Mouse (Mus musculus) embryonic facial prominence, embryonic 11.5 days (tissue): ENCODE data around the gene Maml3. TPM values are rescaled to one million over a fixed set of nuclear protein-coding genes. Genes with fewer than 3 reads are reported as not detected.

Experiments used
- ATAC-seq: fragments of 200-750 bp; cut with Nextera tagmentation; replicated peaks from 2 replicates; pipeline ENCODE4 v1.8.0; 2017; ENCODE audit warnings: low read depth; ENCODE audit not compliant: insufficient number of reproducible peaks, low FRiP score, low TSS enrichment
- DNase-seq: peaks from one replicate; pipeline ENCODE4 v3.0.0-alpha.2; 2015; ENCODE audit warnings: low spot score
- H3K27ac ChIP-seq: fragments of 300-500 bp; sonication (generic); replicated peaks from 2 replicates; pipeline ENCODE4 v1.5.1; 2014; ENCODE audit warnings: mild to moderate bottlenecking, low read depth, low read length, control low read depth
- H3K27me3 ChIP-seq: fragments of 300-500 bp; sonication (generic); 2 replicates; pipeline ENCODE4 v1.6.1; 2014; ENCODE audit warnings: mild to moderate bottlenecking, low read length, moderate library complexity, mixed read lengths; ENCODE audit not compliant: control insufficient read depth, insufficient read depth
- H3K36me3 ChIP-seq: fragments of 300-500 bp; sonication (generic); replicated peaks from 2 replicates; pipeline ENCODE4 v1.6.1; 2014; ENCODE audit warnings: low read depth, mild to moderate bottlenecking, low read length, moderate library complexity, mixed read lengths; ENCODE audit not compliant: control insufficient read depth, insufficient read depth
- H3K4me1 ChIP-seq: fragments of 300-500 bp; sonication (generic); 2 replicates; pipeline ENCODE4 v1.6.1; 2014; ENCODE audit warnings: low read length, mixed read lengths; ENCODE audit not compliant: control insufficient read depth, insufficient read depth
- H3K4me2 ChIP-seq: fragments of 300-500 bp; sonication (generic); 2 replicates; pipeline ENCODE4 v1.6.1; 2014; ENCODE audit warnings: low read depth, mild to moderate bottlenecking, control low read depth, low read length, moderate library complexity
- H3K4me3 ChIP-seq: fragments of 300-500 bp; sonication (generic); 2 replicates; pipeline ENCODE4 v1.5.1; 2014; ENCODE audit warnings: low read depth, low read length, control low read depth
- H3K9ac ChIP-seq: fragments of 300-500 bp; sonication (generic); replicated peaks from 2 replicates; pipeline ENCODE4 v1.6.1; 2014; ENCODE audit warnings: mild to moderate bottlenecking, control low read depth, low read length
- H3K9me3 ChIP-seq: fragments of 300-500 bp; sonication (generic); replicated peaks from 2 replicates; pipeline ENCODE4 v1.6.1; 2016; ENCODE audit warnings: mild to moderate bottlenecking, low read length, inconsistent platforms, mixed read lengths; ENCODE audit not compliant: control insufficient read depth
- WGBS: fragments of 180-500 bp; shearing (Covaris S2); extraction: QIAGEN DNeasy Blood & Tissue Kit; methylation state at CpG from one replicate; pipeline ENCODE4 v1.1.7; 2014; 5-methylcytosine and 5-hydroxymethylcytosine counted together
- polyA plus RNA-seq: library from polyadenylated mRNA; unstranded; fragments of >200 nt; fragmentation: Nextera tagmentation; extraction: Ambion mirVana; gene quantifications from 2 replicates; pipeline ENCODE4 v1.2.1, GENCODE M21; 2014

Gene Maml3
- polyA plus RNA-seq, 1 experiment from 2014 or later = 4.4 TPM

- H3K4me3 ChIP-seq = no peak overlapping the region
- 86% methylated on average over 6 of the region's 6 CpGs for WGBS
- no peaks in the 10 kb centered on the region for H3K36me3 ChIP-seq
- H3K4me1 ChIP-seq = no peaks in the 10 kb centered on the region
- no peak overlapping the region for H3K27ac ChIP-seq
- ATAC-seq (no peak), DNase-seq (no peak)
- no peak overlapping the region for H3K9ac ChIP-seq
- H3K9me3 ChIP-seq = no peaks in the 10 kb centered on the region
- no peaks in the 10 kb centered on the region for H3K27me3 ChIP-seq
- H3K4me2 ChIP-seq = no peak overlapping the region
These were observed 287.5 kb downstream of the Maml3 start for GRCm38 (mm10) chr3:51817329-51817728.

GRCm38 (mm10) chr3:51816517-51817285, 288.2 kb downstream of the Maml3 start:
- H3K9ac ChIP-seq = no peak overlapping the region
- no peaks in the 10 kb centered on the region for H3K9me3 ChIP-seq
- DNase-seq = no peak
- H3K4me1 ChIP-seq = no peaks in the 10 kb centered on the region
- H3K27ac ChIP-seq = no peak overlapping the region
- WGBS = 84% methylated on average over 7 of the region's 7 CpGs
- no peak overlapping the region for H3K4me2 ChIP-seq
- no peaks in the 10 kb centered on the region for H3K36me3 ChIP-seq
- ATAC-seq = no peak
- no peaks in the 10 kb centered on the region for H3K27me3 ChIP-seq
- H3K4me3 ChIP-seq = no peak overlapping the region

GRCm38 (mm10) chr3:51814073-51814472, 290.8 kb downstream of the Maml3 start:
- Histone ChIP-seq H3K27ac (no peak overlapping the region), H3K9me3 (no peaks in the 10 kb centered on the region), H3K4me3 (no peak overlapping the region), H3K9ac (no peak overlapping the region), H3K36me3 (no peaks in the 10 kb centered on the region), H3K4me2 (no peak overlapping the region), H3K27me3 (no peaks in the 10 kb centered on the region), H3K4me1 (no peaks in the 10 kb centered on the region)
- DNase-seq (no peak), ATAC-seq (no peak)
- 85% methylated on average over 4 of the region's 4 CpGs for WGBS

GRCm38 (mm10) chr3:51813186-51813585, 291.7 kb downstream of the Maml3 start:
- DNase-seq = no peak
- no peaks in the 10 kb centered on the region for H3K9me3 ChIP-seq
- H3K9ac ChIP-seq = no peak overlapping the region
- H3K36me3 ChIP-seq = no peaks in the 10 kb centered on the region
- H3K27me3 ChIP-seq = no peaks in the 10 kb centered on the region
- no peak overlapping the region for H3K27ac ChIP-seq
- no peak for ATAC-seq
- no peak overlapping the region for H3K4me2 ChIP-seq
- H3K4me1 ChIP-seq = no peaks in the 10 kb centered on the region
- H3K4me3 ChIP-seq = no peak overlapping the region
- 97% methylated on average over 5 of the region's 5 CpGs for WGBS

GRCm38 (mm10) chr3:51810731-51811130, 294.1 kb downstream of the Maml3 start:
- H3K27ac ChIP-seq = no peak overlapping the region
- ATAC-seq = 0 out of 2 replicates have a peak, but pooled peaks have one; percentile 26
- H3K9ac ChIP-seq = no peak overlapping the region

GRCm38 (mm10) chr3:51809822-51810221, 295.1 kb downstream of the Maml3 start:
- ATAC-seq = no peak
- Histone ChIP-seq H3K27me3 (no peaks in the 10 kb centered on the region), H3K36me3 (no peaks in the 10 kb centered on the region), H3K9me3 (no peaks in the 10 kb centered on the region), H3K4me1 (no peaks in the 10 kb centered on the region), H3K4me2 (no peak overlapping the region), H3K27ac (no peak overlapping the region), H3K9ac (no peak overlapping the region), H3K4me3 (no peak overlapping the region)
- no peak for DNase-seq
- WGBS = 49% methylated on average over 7 of the region's 7 CpGs

More at GRCm38 (mm10) chr3:51810731-51811130, 294.1 kb downstream of the Maml3 start:
- Histone ChIP-seq H3K36me3 (no peaks in the 10 kb centered on the region), H3K4me2 (no peak overlapping the region), H3K9me3 (no peaks in the 10 kb centered on the region), H3K4me3 (no peak overlapping the region), H3K4me1 (no peaks in the 10 kb centered on the region), H3K27me3 (no peaks in the 10 kb centered on the region)
- no peak for DNase-seq
- WGBS = 74% methylated on average over 7 of the region's 7 CpGs

GRCm38 (mm10) chr3:51807981-51808870, 296.6 kb downstream of the Maml3 start:
- Histone ChIP-seq H3K4me3 (no peak overlapping the region), H3K27me3 (no peaks in the 10 kb centered on the region), H3K4me2 (no peak overlapping the region), H3K9ac (no peak overlapping the region), H3K36me3 (no peaks in the 10 kb centered on the region), H3K9me3 (no peaks in the 10 kb centered on the region), H3K4me1 (peaks cover 4% of the 10 kb centered on the region), H3K27ac (no peak overlapping the region)
- WGBS = 89% methylated on average over 16 of the region's 16 CpGs
- ATAC-seq (no peak), DNase-seq (no peak)
